Mouse (Mus musculus) cerebellum, adult 2 months (tissue): ENCODE results near the gene Robo3.

Experiments
- CTCF ChIP-seq: fragments of 200-500 bp; IDR thresholded peaks from 2 replicates; pipeline ENCODE4 v1.5.1; 2011; ENCODE audit warnings: low read depth, mild to moderate bottlenecking, control low read depth, low read length, moderate library complexity, borderline replicate concordance; ENCODE audit not compliant: insufficient read depth
- POLR2A ChIP-seq: fragments of 200-500 bp; IDR thresholded peaks from 2 replicates; pipeline ENCODE4 v1.6.1; 2011; ENCODE audit warnings: low read length, control low read depth, borderline replicate concordance; ENCODE audit not compliant: insufficient read depth

DNA sequence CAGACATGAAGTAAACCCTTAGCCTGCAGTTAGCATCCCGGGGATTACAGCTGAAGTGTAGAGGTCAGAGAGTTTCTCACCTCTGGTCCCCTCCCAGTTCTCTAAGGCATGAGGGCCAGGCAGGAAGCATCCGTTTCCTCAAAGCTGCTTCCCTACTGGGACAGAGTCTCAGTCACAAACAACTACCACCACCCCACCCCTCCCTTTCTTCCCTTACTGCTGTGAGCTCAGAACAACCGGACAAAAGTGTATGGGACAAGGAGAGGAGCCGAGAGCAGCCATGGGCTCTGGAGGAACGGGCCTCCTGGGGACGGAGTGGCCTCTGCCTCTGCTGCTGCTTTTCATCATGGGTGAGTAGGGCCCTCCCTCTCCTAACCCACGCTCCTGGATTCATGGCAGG, 31.2 kb downstream of the Robo3 start, which contains the start of gene Robo4:
- TF ChIP-seq CTCF (no peak), POLR2A (no peak)
